Mouse (Mus musculus) intestine, postnatal 0 days (tissue): ENCODE measurements at regions not wholly inside any gene's neighbourhood (a gene's known extent, or its start where the extent isn't known, plus 50 kb on each side); places are given as distances from the start of the nearest gene placed in this dataset.

Experiments
- ATAC-seq: fragments of 200-750 bp; cut with Nextera tagmentation; 2 replicates; pipeline ENCODE4 v1.8.0; 2017; ENCODE audit warnings: mild to moderate bottlenecking, moderate TSS enrichment, moderate library complexity
- H3K27ac ChIP-seq: fragments of 300-500 bp; sonication (generic); 2 replicates; pipeline ENCODE4 v1.5.1; 2014; ENCODE audit warnings: mild to moderate bottlenecking, low read depth, low read length, moderate library complexity
- H3K27me3 ChIP-seq: fragments of 300-500 bp; sonication (generic); replicated peaks from 2 replicates; pipeline ENCODE4 v1.6.1; 2014; ENCODE audit warnings: low read length, mixed read lengths; ENCODE audit not compliant: control insufficient read depth, insufficient read depth
- H3K36me3 ChIP-seq: fragments of 300-500 bp; sonication (generic); 2 replicates; pipeline ENCODE4 v1.6.1; 2014; ENCODE audit warnings: mild to moderate bottlenecking, moderate library complexity; ENCODE audit not compliant: control insufficient read depth, insufficient read depth
- H3K4me1 ChIP-seq: fragments of 300-500 bp; sonication (generic); replicated peaks from 2 replicates; pipeline ENCODE4 v1.6.1; 2014; ENCODE audit warnings: antibody characterized with exemption, low read length, mixed read lengths; ENCODE audit not compliant: control insufficient read depth, insufficient read depth
- H3K4me2 ChIP-seq: fragments of 300-500 bp; sonication (generic); replicated peaks from 2 replicates; pipeline ENCODE4 v1.6.1; 2014; ENCODE audit warnings: low read depth, mild to moderate bottlenecking, moderate library complexity
- H3K4me3 ChIP-seq: fragments of 300-500 bp; sonication (generic); 2 replicates; pipeline ENCODE4 v1.5.1; 2014; ENCODE audit warnings: low read depth, low read length
- H3K9ac ChIP-seq: fragments of 300-500 bp; sonication (generic); 2 replicates; pipeline ENCODE4 v1.6.1; 2014; ENCODE audit warnings: mild to moderate bottlenecking, low read depth, low read length
- H3K9me3 ChIP-seq: fragments of 300-500 bp; sonication (generic); 2 replicates; pipeline ENCODE4 v1.6.1; 2016; ENCODE audit warnings: mixed run types; ENCODE audit not compliant: control insufficient read depth
- CTCF ChIP-seq: sonication (generic); IDR thresholded peaks from 2 replicates; pipeline ENCODE4 v1.5.1; 2016; ENCODE audit warnings: low read depth, mild to moderate bottlenecking, control low read depth, antibody characterized with exemption, moderate library complexity
- WGBS: fragments of 180-500 bp; shearing (Covaris S2); extraction: QIAGEN DNeasy Blood & Tissue Kit; methylation state at CpG from one replicate; pipeline ENCODE4 v1.1.7; 2014; 5-methylcytosine and 5-hydroxymethylcytosine counted together

DNA sequence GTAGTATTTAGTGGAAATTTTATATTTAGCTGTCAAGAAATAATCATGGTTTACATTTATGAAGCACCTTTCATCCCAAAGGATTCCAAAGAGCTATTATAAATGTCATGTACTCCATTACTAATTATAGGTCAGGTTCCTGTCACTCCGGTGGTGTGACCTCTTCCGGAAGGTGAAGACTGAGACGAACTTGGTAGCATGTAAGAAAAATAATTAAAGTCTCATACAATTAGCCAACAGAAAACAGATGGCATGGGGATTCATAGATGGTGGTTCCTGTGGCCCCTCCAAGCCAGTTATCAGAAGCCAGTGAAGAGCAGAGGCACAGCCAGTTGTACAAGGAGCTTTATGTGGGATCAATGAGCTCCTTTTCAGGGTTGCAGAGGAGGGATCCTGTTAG is 238.6 kb upstream of the 4930412O13Rik start:
- Histone ChIP-seq H3K36me3 (no peaks in the 10 kb centered on the region), H3K27me3 (0 out of 2 replicates have a peak, but pooled peaks cover 3% of the 10 kb centered on the region), H3K4me3 (no peak overlapping the region), H3K4me2 (no peak overlapping the region), H3K9me3 (no peaks in the 10 kb centered on the region), H3K27ac (no peak overlapping the region), H3K4me1 (no peaks in the 10 kb centered on the region), H3K9ac (no peak overlapping the region)
- TF ChIP-seq CTCF: no peak
- WGBS: 77% methylated on average over 3 of the region's 3 CpGs
- ATAC-seq: no peak

DNA sequence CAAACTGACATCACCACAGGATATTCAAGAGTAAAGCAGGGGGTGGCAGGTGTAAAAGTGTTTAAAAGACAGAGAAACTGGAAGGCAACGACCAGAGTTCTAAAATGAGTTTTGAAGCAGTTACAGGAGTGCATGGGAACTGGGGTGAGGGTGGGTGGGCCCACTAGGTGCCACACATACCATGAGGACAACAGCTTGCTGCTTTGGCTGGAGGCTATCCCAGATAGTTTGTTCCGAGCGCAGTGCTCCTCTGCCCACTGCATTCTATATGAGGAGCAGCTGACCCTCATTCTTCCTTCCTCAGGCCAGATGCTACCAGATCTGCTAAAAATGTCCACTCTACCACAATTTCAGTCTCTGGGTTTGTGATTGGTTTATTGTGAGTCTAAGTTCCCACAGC is 234.6 kb upstream of the 4930412O13Rik start:
- H3K36me3 ChIP-seq: no peaks in the 10 kb centered on the region
- TF ChIP-seq CTCF: no peak
- WGBS: 69% methylated on average over 3 of the region's 3 CpGs
- no peak overlapping the region for H3K4me3 ChIP-seq
- H3K4me2 ChIP-seq: no peak overlapping the region
- H3K27me3 ChIP-seq: 0 out of 2 replicates have a peak, but pooled peaks cover 3% of the 10 kb centered on the region
- no peaks in the 10 kb centered on the region for H3K9me3 ChIP-seq
- no peak overlapping the region for H3K9ac ChIP-seq
- no peaks in the 10 kb centered on the region for H3K4me1 ChIP-seq
- H3K27ac ChIP-seq: no peak overlapping the region
- ATAC-seq: no peak

DNA sequence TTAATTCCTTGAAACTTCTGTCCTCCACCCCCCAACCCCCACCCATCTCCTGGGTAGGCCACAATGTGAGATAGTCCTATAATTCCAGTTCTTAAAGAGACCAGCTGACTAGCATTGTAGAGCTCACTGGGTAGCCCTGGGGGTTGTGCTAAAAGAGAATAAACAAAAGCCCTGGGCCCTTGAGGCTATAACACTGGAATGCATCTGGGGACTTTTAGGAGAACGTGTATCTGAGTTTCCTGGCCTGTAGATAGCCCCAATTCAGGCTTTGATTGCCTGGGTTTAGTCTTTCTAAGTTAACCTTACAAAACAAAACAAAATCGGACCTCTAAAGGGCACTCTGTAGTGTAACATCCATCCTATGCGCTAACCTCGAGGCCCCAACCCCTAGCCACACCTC is 234.1 kb upstream of the 4930412O13Rik start:
- H3K9ac ChIP-seq: no peak overlapping the region
- WGBS: 30% methylated on average over 4 of the region's 4 CpGs
- no peaks in the 10 kb centered on the region for H3K9me3 ChIP-seq
- ATAC-seq: no peak
- H3K27me3 ChIP-seq: 0 out of 2 replicates have a peak, but pooled peaks cover 3% of the 10 kb centered on the region
- no peak overlapping the region for H3K4me3 ChIP-seq
- H3K4me1 ChIP-seq: no peaks in the 10 kb centered on the region
- no peak overlapping the region for H3K27ac ChIP-seq
- H3K36me3 ChIP-seq: no peaks in the 10 kb centered on the region
- no peak for TF ChIP-seq CTCF
- H3K4me2 ChIP-seq: no peak overlapping the region

DNA sequence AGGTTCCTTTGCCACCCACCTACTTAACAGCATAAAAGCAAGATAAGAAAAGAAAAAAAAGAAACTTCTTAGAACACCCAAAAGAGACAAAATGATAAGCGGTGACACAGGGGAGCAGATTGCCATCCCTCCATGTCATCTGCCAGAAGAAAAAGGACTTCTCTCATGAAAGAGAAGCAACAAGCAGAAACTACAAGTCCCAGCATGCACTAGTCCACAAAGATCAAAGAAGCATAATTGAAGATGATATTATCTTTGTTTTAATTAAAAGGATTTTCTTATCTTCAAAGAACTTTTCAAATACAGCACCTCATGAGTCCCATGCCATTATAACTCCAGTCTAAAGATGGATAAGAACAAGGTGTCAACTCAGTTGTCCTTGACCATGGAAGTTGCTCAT is 231.0 kb upstream of the 4930412O13Rik start:
- Histone ChIP-seq H3K27me3 (no peaks in the 10 kb centered on the region), H3K36me3 (no peaks in the 10 kb centered on the region), H3K9me3 (no peaks in the 10 kb centered on the region), H3K4me2 (no peak overlapping the region), H3K27ac (no peak overlapping the region), H3K4me3 (no peak overlapping the region), H3K9ac (no peak overlapping the region), H3K4me1 (no peaks in the 10 kb centered on the region)
- no peak for TF ChIP-seq CTCF
- ATAC-seq: no peak
- WGBS: 93% methylated on average over 1 of the region's 1 CpGs

DNA sequence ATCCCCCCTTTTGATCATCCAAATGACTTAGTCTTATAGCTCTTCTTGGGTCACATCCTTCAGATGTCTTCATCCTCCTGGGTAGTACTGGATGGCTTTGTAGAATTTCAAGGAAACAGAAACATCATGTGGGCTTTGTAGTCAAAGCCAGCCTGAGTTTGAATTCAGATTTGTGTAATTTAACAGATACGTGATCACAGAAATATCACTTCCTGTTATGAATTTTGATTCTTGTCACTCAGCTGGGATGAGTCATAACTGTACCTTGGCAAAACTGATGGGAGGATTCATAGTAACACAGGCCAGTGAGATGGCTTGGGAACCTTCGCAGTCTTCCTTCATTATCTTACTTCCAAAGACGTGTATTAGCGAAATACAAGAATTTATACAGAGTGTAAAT is 222.2 kb upstream of the 4930412O13Rik start:
- Histone ChIP-seq H3K9ac (no peak overlapping the region), H3K4me1 (no peaks in the 10 kb centered on the region), H3K27ac (no peak overlapping the region), H3K27me3 (no peaks in the 10 kb centered on the region), H3K36me3 (no peaks in the 10 kb centered on the region), H3K4me3 (no peak overlapping the region), H3K9me3 (no peaks in the 10 kb centered on the region), H3K4me2 (no peak overlapping the region)
- 92% methylated on average over 4 of the region's 4 CpGs for WGBS
- no peak for ATAC-seq
- TF ChIP-seq CTCF: no peak

DNA sequence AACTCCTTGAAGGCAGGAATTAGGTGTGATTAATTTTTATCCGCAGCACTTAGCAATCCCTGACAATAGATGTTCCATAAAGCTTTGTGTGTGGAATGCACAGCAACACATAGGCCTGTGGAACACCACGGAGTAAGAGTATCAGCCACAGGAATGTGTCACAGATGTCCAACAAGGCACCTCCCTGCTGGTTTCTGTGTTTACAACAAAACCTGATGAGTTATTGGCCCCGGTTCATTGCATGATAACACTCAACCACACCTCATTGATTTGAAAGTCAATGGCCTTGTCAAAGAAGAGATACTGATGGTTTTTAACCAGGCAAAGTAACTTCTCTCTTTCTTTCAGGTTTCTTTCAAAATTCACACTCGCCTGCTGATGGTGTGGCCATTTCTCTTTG is 211.4 kb upstream of the 4930412O13Rik start:
- no peak overlapping the region for H3K27ac ChIP-seq
- no peak overlapping the region for H3K9ac ChIP-seq
- no peak overlapping the region for H3K4me3 ChIP-seq
- 69% methylated on average over 4 of the region's 4 CpGs for WGBS
- no peaks in the 10 kb centered on the region for H3K36me3 ChIP-seq
- H3K4me2 ChIP-seq: no peak overlapping the region
- TF ChIP-seq CTCF: no peak
- ATAC-seq: no peak
- no peaks in the 10 kb centered on the region for H3K27me3 ChIP-seq
- H3K4me1 ChIP-seq: no peaks in the 10 kb centered on the region
- H3K9me3 ChIP-seq: no peaks in the 10 kb centered on the region

DNA sequence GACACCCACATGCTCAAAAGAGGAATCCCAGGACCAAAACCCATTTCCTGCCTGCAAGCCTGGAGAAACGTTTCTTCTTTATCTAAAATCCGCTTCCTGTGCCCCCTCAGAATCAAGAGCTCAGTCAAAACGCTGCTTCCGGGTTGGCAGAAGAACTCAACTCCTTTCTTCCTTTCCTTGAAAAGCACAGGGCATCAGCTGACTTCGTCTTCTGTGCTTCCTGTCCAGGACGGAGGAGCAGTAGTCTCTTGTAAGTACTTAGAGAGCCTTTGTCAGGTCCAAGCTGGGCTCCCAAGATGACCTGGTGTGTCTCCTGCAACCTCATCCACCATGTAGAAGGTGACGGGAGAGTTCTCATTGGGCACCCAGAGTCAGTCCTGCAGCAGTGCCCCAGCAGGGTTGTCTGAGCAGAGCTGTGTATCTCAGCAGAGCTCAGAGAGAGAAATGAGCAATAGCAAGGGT is 199.3 kb upstream of the 4930412O13Rik start:
- TF ChIP-seq CTCF: no peak
- H3K27ac ChIP-seq: no peak overlapping the region
- no peaks in the 10 kb centered on the region for H3K36me3 ChIP-seq
- no peak for ATAC-seq
- no peak overlapping the region for H3K4me2 ChIP-seq
- H3K27me3 ChIP-seq: no peaks in the 10 kb centered on the region
- 43% methylated on average over 7 of the region's 7 CpGs for WGBS
- H3K4me1 ChIP-seq: no peaks in the 10 kb centered on the region
- no peak overlapping the region for H3K4me3 ChIP-seq
- H3K9me3 ChIP-seq: no peaks in the 10 kb centered on the region
- H3K9ac ChIP-seq: no peak overlapping the region
